Mouse (Mus musculus): ENCODE data around the gene Cdk5rap1. TPM values are rescaled to one million over a fixed set of nuclear protein-coding genes. Genes with fewer than 3 reads are reported as not detected.

Gene Cdk5rap1
- polyA plus RNA-seq, 1 experiment from 2014 or later = 19.0 TPM

DNA sequence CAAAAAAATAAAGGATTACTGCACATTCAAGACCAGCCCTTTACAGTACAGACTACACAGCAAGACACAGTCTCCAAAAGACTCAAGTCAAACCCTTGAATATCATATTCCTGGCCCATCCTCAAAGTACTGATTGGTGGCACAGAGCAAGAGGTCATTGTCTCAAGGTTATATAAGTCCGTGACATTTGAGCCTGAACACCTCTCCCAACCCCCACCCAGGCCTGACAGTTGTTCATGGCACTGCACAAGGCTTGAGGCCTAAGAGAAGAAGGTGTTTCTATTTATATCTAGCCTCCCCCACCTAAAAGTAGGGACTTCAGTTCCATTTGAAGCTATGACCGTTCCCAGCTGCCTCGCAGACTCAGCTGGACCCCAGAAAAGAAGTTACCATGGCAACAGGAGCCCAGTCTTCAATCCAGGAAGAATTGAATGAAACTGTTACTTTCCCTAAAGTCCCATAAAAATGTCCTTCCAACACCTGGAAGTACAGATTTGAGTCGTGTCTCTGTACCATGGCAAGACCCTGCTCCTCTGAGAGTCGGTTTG, 32.7 kb upstream of the Cdk5rap1 start:
- Histone ChIP-seq H3K36me3 (no peaks in the 10 kb centered on the region), H3K9me3 (replicated peaks) (no peaks in the 10 kb centered on the region), H3K4me3 (replicated peaks) (no peak overlapping the region), H3K27ac (no peak overlapping the region), H3K4me2 (no peak overlapping the region), H3K4me1 (peaks cover 32% of the 10 kb centered on the region), H3K9ac (no peak overlapping the region), H3K27me3 (peaks cover 10% of the 10 kb centered on the region; the same call in 1 of the 2 replicates)
- no peak for ATAC-seq (replicated peaks; ENCODE audit: low FRiP score)
- 55% methylated on average over 5 of the region's 5 CpGs for WGBS

DNA sequence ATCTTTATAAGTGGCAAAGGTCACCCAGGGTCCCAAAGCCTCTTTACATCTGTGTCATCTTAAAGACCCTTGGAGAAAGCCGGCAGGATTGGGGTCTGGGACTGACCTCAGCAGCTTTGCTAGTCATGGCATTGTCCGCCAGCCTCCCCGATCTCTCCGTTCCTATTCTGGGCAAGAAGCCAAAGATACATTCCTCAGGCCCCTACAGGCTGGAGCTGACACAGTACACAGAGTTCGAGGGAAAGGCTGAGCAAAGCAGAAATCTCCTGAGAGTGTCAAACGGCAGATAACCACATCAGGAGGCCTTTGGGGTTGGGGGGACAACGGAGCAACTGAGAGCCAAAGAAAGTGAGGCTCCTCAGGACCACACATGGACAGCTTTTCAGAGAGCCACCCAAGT, 30.0 kb upstream of the Cdk5rap1 start:
- peaks cover 27% of the 10 kb centered on the region for H3K4me1 ChIP-seq
- no peak overlapping the region for H3K4me3 ChIP-seq (replicated peaks)
- H3K4me2 ChIP-seq = peak overlapping the region; percentile 19; the same call in 1 of the 2 replicates
- H3K9me3 ChIP-seq (replicated peaks) = no peaks in the 10 kb centered on the region
- H3K27me3 ChIP-seq = 0 out of 2 replicates have a peak, but pooled peaks cover 4% of the 10 kb centered on the region
- peak; percentile 82 for ATAC-seq (replicated peaks; ENCODE audit: low FRiP score)
- peak overlapping the region; percentile 84 for H3K27ac ChIP-seq
- 17% methylated on average over 7 of the region's 7 CpGs for WGBS
- H3K36me3 ChIP-seq = no peaks in the 10 kb centered on the region
- H3K9ac ChIP-seq = no peak overlapping the region

DNA sequence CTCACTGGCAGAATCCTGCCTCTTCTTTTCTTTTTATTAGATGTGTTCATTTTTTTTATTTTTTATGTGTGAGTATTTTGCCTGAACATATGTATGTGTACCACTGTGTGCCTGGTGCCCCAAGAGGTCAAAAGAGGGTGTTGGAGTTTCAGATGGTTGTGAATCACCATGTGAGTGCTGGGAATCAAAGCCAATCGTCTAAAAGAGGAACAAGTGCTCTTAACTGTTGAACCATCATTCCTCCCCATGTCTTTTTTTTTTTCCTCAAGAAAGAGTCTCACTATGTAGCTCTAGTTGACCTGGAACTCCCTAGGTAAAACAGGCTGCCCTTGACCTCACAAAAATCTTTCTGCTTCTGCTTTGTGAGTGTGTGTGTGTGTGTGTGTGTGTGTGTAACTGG, 29.2 kb upstream of the Cdk5rap1 start:
- H3K4me3 ChIP-seq (replicated peaks) = no peak overlapping the region
- ATAC-seq (replicated peaks; ENCODE audit: low FRiP score) = no peak

DNA sequence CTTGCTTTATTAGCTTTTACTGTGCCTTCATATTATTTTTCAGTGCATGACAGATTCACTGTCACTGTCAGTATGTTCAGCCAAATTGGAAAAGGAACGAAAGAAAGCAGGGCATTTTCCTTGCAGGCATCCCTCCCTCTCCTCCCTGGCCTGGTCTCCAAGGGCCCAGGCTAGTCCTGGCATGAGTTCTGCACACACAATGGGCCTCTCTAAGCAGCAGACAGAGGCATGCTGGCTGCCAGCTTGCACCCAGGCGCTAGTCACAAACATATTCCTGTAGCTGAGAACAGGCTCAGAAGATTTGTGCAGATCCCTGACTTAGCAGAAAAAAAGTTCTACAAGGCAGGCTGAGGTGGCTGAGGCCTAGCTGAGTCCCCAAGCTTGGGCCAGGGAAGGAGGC, 26.5 kb upstream of the Cdk5rap1 start:
- no peaks in the 10 kb centered on the region for H3K9me3 ChIP-seq (replicated peaks)
- no peak overlapping the region for H3K27ac ChIP-seq
- peaks cover 15% of the 10 kb centered on the region for H3K4me1 ChIP-seq
- H3K27me3 ChIP-seq = no peaks in the 10 kb centered on the region
- 85% methylated on average over 2 of the region's 2 CpGs for WGBS
- H3K4me3 ChIP-seq (replicated peaks) = no peak overlapping the region
- H3K36me3 ChIP-seq = no peaks in the 10 kb centered on the region
- no peak overlapping the region for H3K9ac ChIP-seq
- H3K4me2 ChIP-seq = no peak overlapping the region
- no peak for ATAC-seq (replicated peaks; ENCODE audit: low FRiP score)

More for the DNA sequence above, 29.2 kb upstream of the Cdk5rap1 start:
- H3K36me3 ChIP-seq = no peaks in the 10 kb centered on the region
- no peak overlapping the region for H3K9ac ChIP-seq
- peaks cover 21% of the 10 kb centered on the region for H3K4me1 ChIP-seq
- 45% methylated on average over 1 of the region's 1 CpGs for WGBS
- H3K9me3 ChIP-seq (replicated peaks) = no peaks in the 10 kb centered on the region
- H3K27ac ChIP-seq = no peak overlapping the region
- H3K4me2 ChIP-seq = no peak overlapping the region
- 0 out of 2 replicates have a peak, but pooled peaks cover 4% of the 10 kb centered on the region for H3K27me3 ChIP-seq

DNA sequence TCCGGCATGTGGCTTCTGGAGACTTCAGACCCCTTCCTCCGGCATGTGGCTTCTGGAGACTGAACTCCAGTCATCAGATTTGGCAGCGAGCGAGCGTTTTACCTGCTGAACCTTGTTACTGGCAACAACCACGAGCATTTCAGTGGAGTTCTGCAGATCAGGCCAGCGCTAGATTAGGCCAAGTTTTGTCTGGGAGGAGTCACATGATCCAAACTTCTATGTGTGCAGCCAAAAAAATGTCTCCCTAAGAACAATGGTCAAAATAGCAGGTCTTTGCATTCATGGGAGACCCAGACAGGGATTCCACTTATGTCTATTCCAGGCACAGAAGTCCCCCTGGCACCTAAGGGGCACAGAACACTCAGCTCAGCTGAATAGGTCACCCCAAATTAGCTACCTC, 25.5 kb upstream of the Cdk5rap1 start:
- H3K27ac ChIP-seq = no peak overlapping the region
- no peaks in the 10 kb centered on the region for H3K27me3 ChIP-seq
- H3K4me1 ChIP-seq = peaks cover 9% of the 10 kb centered on the region
- H3K4me2 ChIP-seq = no peak overlapping the region
- no peak for ATAC-seq (replicated peaks; ENCODE audit: low FRiP score)
- no peaks in the 10 kb centered on the region for H3K9me3 ChIP-seq (replicated peaks)
- no peak overlapping the region for H3K4me3 ChIP-seq (replicated peaks)
- no peaks in the 10 kb centered on the region for H3K36me3 ChIP-seq
- no peak overlapping the region for H3K9ac ChIP-seq
- WGBS = 85% methylated on average over 7 of the region's 7 CpGs

DNA sequence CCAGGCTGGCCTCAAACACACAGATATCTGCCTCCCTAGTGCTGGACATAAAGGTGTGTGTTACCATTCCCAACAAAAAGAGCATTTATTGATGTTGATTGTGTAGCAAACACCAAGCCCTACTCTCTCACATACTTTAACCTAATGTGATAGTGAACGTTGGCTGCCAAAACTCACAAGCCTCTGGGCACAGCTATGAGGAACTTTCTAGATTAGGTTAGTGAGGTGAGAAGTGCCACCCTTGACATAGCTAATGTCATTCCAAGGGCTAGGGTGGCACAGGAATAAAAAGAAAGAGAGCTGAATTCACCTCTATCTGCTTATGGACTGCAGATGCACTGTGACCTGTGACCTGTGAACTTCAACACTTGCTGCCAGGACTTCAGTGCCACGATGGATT, 23.7 kb upstream of the Cdk5rap1 start:
- Histone ChIP-seq H3K9ac (no peak overlapping the region), H3K9me3 (replicated peaks) (no peaks in the 10 kb centered on the region), H3K4me2 (no peak overlapping the region), H3K27me3 (no peaks in the 10 kb centered on the region), H3K27ac (no peak overlapping the region), H3K4me3 (replicated peaks) (no peak overlapping the region), H3K36me3 (no peaks in the 10 kb centered on the region), H3K4me1 (no peaks in the 10 kb centered on the region)
- 74% methylated on average over 2 of the region's 2 CpGs for WGBS
- ATAC-seq (replicated peaks; ENCODE audit: low FRiP score) = no peak

DNA sequence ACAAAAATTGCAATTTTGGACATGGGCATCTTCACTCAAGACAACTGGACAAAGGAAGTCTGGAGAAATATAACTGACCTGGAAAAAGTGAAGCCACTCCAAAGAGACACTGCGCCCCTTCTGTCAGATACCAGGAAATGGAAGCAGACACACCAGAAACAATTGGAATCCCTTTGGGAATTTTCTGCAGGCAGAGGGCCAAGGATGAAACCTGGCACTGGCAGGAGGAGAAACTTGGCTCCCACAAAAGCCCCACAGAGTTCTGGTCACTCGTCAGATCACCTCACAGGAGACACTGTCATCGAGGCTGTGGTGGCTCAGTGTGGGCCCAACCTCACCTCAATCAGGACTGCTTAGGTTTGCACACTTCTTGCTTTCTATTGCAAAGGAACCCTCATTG, 21.8 kb upstream of the Cdk5rap1 start:
- WGBS = 85% methylated on average over 3 of the region's 3 CpGs
- H3K4me3 ChIP-seq (replicated peaks) = no peak overlapping the region
- ATAC-seq (replicated peaks; ENCODE audit: low FRiP score) = no peak

DNA sequence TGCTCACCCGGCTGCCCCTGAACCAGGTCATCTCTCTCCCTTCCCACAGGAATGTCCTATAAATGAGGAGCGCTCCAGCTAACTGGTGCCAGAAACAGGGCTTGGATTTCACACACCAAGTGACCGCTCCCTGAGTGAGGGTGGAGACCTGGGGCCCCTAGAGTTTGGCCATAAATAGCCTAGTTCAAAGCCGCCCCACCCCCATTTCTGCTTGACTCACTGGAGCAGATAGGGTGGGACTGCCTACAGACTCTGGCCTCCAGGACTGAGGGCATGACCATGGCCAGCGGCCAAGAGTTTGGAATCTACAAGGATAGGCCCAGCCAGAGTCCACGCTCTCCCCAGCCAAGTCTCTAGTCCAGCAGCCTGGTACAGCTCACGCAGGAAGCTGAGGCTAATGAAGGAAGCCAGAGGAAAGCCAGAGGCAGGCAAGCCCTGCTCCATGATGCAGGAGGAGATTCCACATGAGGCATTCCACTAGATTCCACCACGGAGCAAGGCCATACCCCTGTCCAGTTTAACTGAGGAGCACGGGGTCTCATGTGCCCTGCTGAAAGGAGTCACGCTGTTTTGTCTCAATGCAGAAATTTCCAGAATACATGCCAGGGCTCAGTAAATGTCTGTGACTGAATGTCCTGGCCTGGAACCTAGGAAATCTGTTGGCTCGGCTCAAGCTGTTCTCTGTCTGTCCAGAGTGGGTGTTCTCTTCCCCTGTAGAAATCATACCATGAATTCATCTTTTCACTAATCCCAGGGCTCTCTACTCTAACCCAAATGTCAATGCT, 17.6 kb upstream of the Cdk5rap1 start:
- no peaks in the 10 kb centered on the region for H3K9me3 ChIP-seq (replicated peaks)
- H3K4me2 ChIP-seq = no peak overlapping the region
- H3K4me3 ChIP-seq (replicated peaks) = no peak overlapping the region
- no peak overlapping the region for H3K9ac ChIP-seq
- no peaks in the 10 kb centered on the region for H3K36me3 ChIP-seq
- ATAC-seq (replicated peaks; ENCODE audit: low FRiP score) = peak; percentile 90
- H3K27me3 ChIP-seq = no peaks in the 10 kb centered on the region
- H3K4me1 ChIP-seq = peaks cover 16% of the 10 kb centered on the region
- 42% methylated on average over 11 of the region's 11 CpGs for WGBS
- H3K27ac ChIP-seq = peak overlapping the region; percentile 80

More for the DNA sequence above, 21.8 kb upstream of the Cdk5rap1 start:
- Histone ChIP-seq H3K9me3 (replicated peaks) (no peaks in the 10 kb centered on the region), H3K4me2 (no peak overlapping the region), H3K9ac (no peak overlapping the region), H3K27ac (no peak overlapping the region), H3K36me3 (no peaks in the 10 kb centered on the region), H3K4me1 (peaks cover 13% of the 10 kb centered on the region), H3K27me3 (no peaks in the 10 kb centered on the region)

DNA sequence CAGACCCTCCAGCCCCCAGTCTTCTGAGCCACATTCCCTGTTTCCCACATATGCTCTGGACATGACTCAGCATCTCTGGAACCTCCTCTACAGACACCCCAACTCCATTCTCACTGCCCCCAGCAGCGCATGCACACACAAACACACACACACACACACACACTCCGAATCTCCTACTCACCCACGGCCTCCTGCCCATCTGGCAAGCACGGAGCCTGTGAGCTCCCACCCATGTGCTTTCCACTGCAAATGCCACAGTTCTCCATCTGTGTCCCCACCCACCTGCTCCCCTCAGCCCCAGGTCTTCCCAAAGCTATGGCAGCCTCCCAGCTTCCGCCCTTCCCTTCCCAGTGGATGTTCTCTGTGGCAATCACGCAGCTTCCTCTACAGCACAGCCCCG, 6.3 kb upstream of the Cdk5rap1 start:
- H3K27me3 ChIP-seq = no peaks in the 10 kb centered on the region
- no peak overlapping the region for H3K27ac ChIP-seq
- WGBS = 84% methylated on average over 7 of the region's 7 CpGs
- H3K36me3 ChIP-seq = no peaks in the 10 kb centered on the region
- ATAC-seq (replicated peaks; ENCODE audit: low FRiP score) = no peak
- H3K4me3 ChIP-seq (replicated peaks) = no peak overlapping the region
- H3K9me3 ChIP-seq (replicated peaks) = no peaks in the 10 kb centered on the region
- H3K4me2 ChIP-seq = no peak overlapping the region
- no peaks in the 10 kb centered on the region for H3K4me1 ChIP-seq
- H3K9ac ChIP-seq = no peak overlapping the region

DNA sequence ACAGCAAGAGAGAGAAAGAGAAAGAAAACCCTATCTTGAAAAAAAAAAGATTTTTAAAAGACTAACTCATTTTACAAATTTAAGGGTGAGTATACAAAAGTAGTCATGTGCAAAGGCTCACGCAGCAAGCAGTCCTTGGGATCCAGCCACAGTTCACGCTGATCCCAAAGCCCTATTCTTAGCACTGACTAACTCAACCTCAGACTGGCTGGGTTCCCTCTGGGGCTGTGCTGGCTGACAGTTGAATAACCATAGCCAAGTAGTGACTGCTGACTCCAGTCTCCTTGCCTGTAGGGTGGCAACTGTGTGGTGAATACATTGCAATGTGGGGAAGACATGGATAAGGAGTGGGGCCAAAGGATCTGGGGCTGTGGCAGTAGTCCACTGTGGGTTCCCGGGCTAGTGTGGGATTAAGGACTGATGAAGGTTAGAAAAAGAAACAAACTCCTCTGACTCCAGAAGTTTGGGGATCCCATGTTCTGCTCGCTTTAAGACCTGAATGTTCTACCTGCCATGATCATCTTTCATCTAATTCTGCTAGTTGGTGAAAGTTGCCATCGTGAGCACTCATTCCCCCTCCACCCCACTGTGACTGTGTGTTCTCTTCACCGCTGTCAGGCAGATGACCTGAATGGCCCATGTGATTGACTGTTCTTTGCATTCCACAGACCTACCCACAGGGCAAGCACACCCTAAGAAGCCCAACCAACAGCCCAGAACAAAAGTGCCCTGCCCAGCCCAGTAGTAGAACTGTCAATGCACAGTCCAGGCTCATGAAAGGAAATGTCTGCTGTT, 2.2 kb upstream of the Cdk5rap1 start:
- ATAC-seq (replicated peaks; ENCODE audit: low FRiP score) = no peak
- no peak overlapping the region for H3K4me2 ChIP-seq
- no peaks in the 10 kb centered on the region for H3K9me3 ChIP-seq (replicated peaks)
- WGBS = 81% methylated on average over 6 of the region's 6 CpGs
- no peaks in the 10 kb centered on the region for H3K27me3 ChIP-seq
- H3K4me3 ChIP-seq (replicated peaks) = no peak overlapping the region
- 0 out of 2 replicates have a peak, but pooled peaks cover 3% of the 10 kb centered on the region for H3K36me3 ChIP-seq
- H3K9ac ChIP-seq = no peak overlapping the region
- no peak overlapping the region for H3K27ac ChIP-seq
- H3K4me1 ChIP-seq = peaks cover 9% of the 10 kb centered on the region

DNA sequence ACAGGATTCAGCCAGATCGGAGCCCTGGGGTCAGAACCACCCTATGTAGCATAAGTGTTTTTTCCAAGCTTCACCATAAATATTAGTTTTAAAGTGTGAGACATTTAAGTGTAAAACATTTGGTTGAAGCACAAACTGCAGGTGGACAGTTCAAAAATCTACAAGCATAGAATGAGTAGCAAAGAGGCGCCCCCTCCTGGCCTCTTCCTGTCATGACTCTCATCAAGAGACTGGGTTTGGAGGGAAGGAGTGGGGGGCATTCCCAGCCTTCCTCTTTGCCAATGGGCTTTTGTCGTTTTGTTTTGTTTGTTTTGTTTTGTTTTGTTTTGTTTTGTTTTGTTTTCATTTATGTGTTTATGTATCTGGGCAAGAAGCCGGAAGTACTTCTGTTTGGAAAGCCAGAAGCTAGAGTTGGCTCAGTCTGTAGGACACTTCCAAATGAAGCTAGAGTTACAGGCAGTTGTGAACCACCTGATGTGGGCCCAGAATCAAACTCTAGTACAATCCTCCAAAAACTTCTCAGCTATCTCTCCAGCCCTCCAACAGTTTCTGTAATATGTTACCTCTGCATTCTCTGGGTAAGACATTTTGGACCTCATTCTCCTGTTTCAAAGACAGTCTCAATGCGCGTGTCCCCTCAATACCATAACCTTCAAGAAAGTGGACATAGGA, 1.3 kb upstream of the Cdk5rap1 start:
- H3K27ac ChIP-seq = no peak overlapping the region
- ATAC-seq (replicated peaks; ENCODE audit: low FRiP score) = no peak
- H3K36me3 ChIP-seq = peaks cover 9% of the 10 kb centered on the region; the same call in 1 of the 2 replicates
- H3K9me3 ChIP-seq (replicated peaks) = no peaks in the 10 kb centered on the region
- no peaks in the 10 kb centered on the region for H3K27me3 ChIP-seq
- no peak overlapping the region for H3K4me3 ChIP-seq (replicated peaks)
- 55% methylated on average over 6 of the region's 6 CpGs for WGBS
- no peak overlapping the region for H3K9ac ChIP-seq
- peaks cover 9% of the 10 kb centered on the region for H3K4me1 ChIP-seq
- no peak overlapping the region for H3K4me2 ChIP-seq

All from kidney, embryonic 15.5 days (tissue).